Mouse (Mus musculus) C2C12 (cell line): Measurements from ENCODE around the gene Psmd5. TPM values are rescaled to one million over a fixed set of nuclear protein-coding genes. Genes with fewer than 3 reads are reported as not detected.

ENCODE experiments used
- H3K27me3 ChIP-seq: one replicate; pipeline ENCODE4 v1.6.1; 2011; ENCODE audit not compliant: control insufficient read depth, insufficient read depth, insufficient read length
- H3K36me3 ChIP-seq: one replicate; pipeline ENCODE4 v1.6.1; 2011; ENCODE audit not compliant: control insufficient read depth, insufficient read depth
- H3K4me3 ChIP-seq: one replicate; pipeline ENCODE4 v1.5.1; 2011; ENCODE audit warnings: mild to moderate bottlenecking, control low read depth; ENCODE audit not compliant: poor library complexity, insufficient read depth, severe bottlenecking
- H3K79me2 ChIP-seq: one replicate; pipeline ENCODE4 v1.6.1; 2011; ENCODE audit not compliant: control insufficient read depth, insufficient read depth
- H3K79me3 ChIP-seq: one replicate; pipeline ENCODE4 v1.6.1; 2011; ENCODE audit warnings: low read depth, control low read depth
- H3ac ChIP-seq: one replicate; pipeline ENCODE3; 2011; ENCODE audit warnings: low read depth; ENCODE audit not compliant: control insufficient read depth, insufficient read length
- CEBPB ChIP-seq: IDR thresholded peaks from one replicate; pipeline ENCODE4 v1.6.1; 2011; ENCODE audit warnings: low read depth, mild to moderate bottlenecking, control low read depth, moderate library complexity
- CTCF ChIP-seq: IDR thresholded peaks from one replicate; pipeline ENCODE4 v1.5.1; 2011; ENCODE audit not compliant: control insufficient read depth, insufficient read depth, insufficient read length
- FOSL1 ChIP-seq: IDR thresholded peaks from one replicate; pipeline ENCODE4 v1.8.0; 2011; ENCODE audit warnings: mild to moderate bottlenecking, low read length; ENCODE audit not compliant: poor library complexity, insufficient read depth, severe bottlenecking
- MAX ChIP-seq: IDR thresholded peaks from one replicate; pipeline ENCODE4 v1.6.1; 2011; ENCODE audit warnings: mild to moderate bottlenecking, control low read depth
- MYOD1 ChIP-seq: IDR thresholded peaks from one replicate; pipeline ENCODE4 v1.6.1; 2011; ENCODE audit warnings: low read depth; ENCODE audit not compliant: control insufficient read depth, insufficient read length
- MYOG ChIP-seq: IDR thresholded peaks from one replicate; pipeline ENCODE4 v1.6.1; 2011; ENCODE audit not compliant: control insufficient read depth, insufficient read length; ENCODE audit errors: extremely low read depth
- USF1 ChIP-seq: IDR thresholded peaks from one replicate; pipeline ENCODE4 v1.6.1; 2011; ENCODE audit warnings: low read depth, mild to moderate bottlenecking, control low read depth, moderate library complexity
- polyA plus RNA-seq: library from polyadenylated mRNA; unstranded; fragments of >200 nt; fragmentation: generic; extraction: Trizol; gene quantifications from one replicate; pipeline ENCODE4 v1.2.1, GENCODE M21; 2012; ENCODE audit warnings: missing spikeins

The Psmd5 gene
- polyA plus RNA-seq, 1 experiment = 38.2 TPM

DNA sequence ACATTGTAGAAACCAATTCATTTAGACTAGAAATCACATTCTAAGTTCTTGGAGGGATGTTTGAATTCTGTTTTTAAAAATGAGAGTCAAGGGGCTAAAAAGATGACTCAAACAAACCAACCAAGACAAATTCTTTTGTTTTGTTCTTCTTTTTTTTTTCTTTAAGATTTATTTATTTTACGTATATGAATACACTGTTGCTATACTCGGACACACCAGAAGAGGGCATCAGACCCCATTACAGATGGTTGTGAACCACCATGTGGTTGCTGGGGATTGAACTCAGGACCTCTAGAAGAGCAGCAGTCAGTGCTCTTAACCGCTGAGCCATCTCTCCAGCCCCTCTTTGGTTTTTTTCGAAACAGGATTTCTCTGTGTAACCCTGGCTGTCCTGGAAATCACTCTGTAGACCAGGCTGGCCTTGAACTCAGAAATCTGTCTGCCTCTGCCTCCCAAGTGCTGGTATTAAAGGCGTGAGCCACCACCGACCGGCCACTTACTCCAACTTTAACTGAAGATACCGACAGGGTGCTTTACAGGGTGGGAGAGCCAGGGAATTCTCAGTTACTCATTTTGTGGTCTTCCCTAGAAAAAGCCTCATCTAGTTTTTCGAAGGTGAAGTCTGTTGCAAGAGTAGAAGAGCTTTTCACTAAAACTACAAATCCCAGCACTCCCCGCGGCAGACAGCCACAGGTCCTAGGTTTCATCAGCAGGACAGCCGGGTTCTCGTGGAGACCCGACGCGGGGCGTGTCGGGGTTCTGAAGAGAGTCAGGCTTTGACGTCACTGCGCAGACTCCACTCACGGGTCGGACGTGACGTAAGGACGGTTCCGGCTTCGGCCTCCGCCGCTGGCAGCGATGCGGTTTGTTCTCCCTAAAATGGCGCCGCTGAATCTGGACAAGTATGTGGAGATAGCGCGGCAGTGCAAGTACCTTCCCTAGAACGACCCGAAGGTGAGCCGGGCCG is 73.0 kb downstream of the Psmd5 start:
- Histone ChIP-seq H3K79me3 (peaks cover 42% of the 10 kb centered on the region), H3K79me2 (peaks cover 60% of the 10 kb centered on the region), H3K27me3 (no peaks in the 10 kb centered on the region), H3K36me3 (peaks cover 26% of the 10 kb centered on the region), H3ac (peak overlapping the region; percentile 81), H3K4me3 (peak overlapping the region; percentile 87)
- TF ChIP-seq CEBPB = peak; percentile 84
- TF ChIP-seq CTCF = no peak
- TF ChIP-seq MAX = peak; percentile 84

DNA sequence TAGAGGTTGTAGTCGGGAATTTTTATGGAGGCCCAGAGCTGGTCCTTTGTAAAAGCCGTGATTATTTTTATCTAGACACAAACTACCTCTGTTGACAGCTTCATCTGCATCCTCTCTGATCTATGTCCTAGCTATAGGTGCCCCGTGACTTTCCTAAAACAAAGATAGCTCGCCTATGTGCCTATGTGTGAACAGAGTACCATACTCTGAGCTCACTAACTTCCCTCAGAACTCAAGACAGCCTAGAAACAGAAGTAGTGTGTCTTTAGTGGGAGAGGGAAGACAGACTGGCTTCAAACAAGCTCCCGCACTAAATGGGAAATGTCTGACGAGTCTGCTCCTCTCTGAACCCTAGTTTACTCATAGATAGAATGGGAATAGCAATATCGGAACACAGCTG is 74.4 kb downstream of the Psmd5 start:
- H3K79me2 ChIP-seq = peaks cover 45% of the 10 kb centered on the region
- peak overlapping the region; percentile 18 for H3ac ChIP-seq
- TF ChIP-seq MAX (no peak), FOSL1 (no peak), USF1 (no peak), CTCF (no peak), MYOG (no peak), CEBPB (no peak), MYOD1 (no peak)
- peaks cover 12% of the 10 kb centered on the region for H3K36me3 ChIP-seq
- no peaks in the 10 kb centered on the region for H3K27me3 ChIP-seq
- H3K79me3 ChIP-seq = peaks cover 27% of the 10 kb centered on the region
- no peak overlapping the region for H3K4me3 ChIP-seq

Other genes with a start within 250 kb of the Psmd5 start
- gene Gapvd1, start 119.7 kb downstream of the Psmd5 start, polyA plus RNA-seq = 23.6 TPM
- 520 TPM for gene Hspa5, start 103.0 kb downstream of the Psmd5 start, polyA plus RNA-seq
- 59.9 TPM for gene Rabepk, start 75.1 kb downstream of the Psmd5 start, polyA plus RNA-seq
- gene Fbxw2, start 48.7 kb downstream of the Psmd5 start, polyA plus RNA-seq = 43.7 TPM
- gene Gm34653, start 42.0 kb downstream of the Psmd5 start, polyA plus RNA-seq = 0.04 TPM
- 0.02 TPM for gene Cutal, start 572 bp downstream of the Psmd5 start, polyA plus RNA-seq
- 7.6 TPM for gene Phf19, start 39.1 kb upstream of the Psmd5 start, polyA plus RNA-seq
- 1.8 TPM for gene Traf1, start 86.8 kb upstream of the Psmd5 start, polyA plus RNA-seq
- under 0.01 TPM for gene Hc, start 186.5 kb upstream of the Psmd5 start, polyA plus RNA-seq
- not detected for gene AI182371, start 226.6 kb upstream of the Psmd5 start, polyA plus RNA-seq
- gene Cntrl, start 234.5 kb upstream of the Psmd5 start, polyA plus RNA-seq = 4.0 TPM